Mouse (Mus musculus) spleen, postnatal 36 days (tissue): ENCODE results near the gene Saal1.
A peak's percentile ranks its signal among the peaks of the same experiment; 100 is the strongest.
"Not testable (repeated sequence)": the region's sequence is repeated elsewhere in the genome, so short reads cannot be mapped to it uniquely, and the experiment has no call there.

ENCODE experiments used
- DNase-seq, 2 experiments: peaks; one replicate each; pipeline ENCODE4 v3.0.0; 2022; ENCODE audit warnings: low spot score in 2 of 2, mixed read lengths in 1 of 2

Saal1 gene

DNA sequence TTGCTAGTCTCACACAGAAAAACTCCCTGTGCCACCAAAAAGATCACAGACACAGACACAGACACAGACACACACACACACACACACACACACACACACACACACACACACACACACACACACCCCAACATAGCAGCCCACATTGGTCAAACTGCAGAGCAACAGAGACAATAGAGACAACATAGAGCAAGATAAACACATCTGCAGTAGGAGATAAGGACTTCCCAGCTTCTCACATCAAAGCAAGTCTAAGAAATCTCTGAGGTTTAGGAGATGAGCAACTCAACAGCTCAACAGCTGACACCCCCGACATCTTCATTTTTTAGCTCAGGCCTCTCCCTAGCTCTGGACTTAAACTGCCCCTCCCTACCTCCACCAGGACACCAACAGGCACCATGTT lies 13.7 kb downstream of the Saal1 start:
- no peak for DNase-seq

- DNase-seq, result peak; percentile 55 to 57
These were observed 23.7 kb downstream of the Saal1 start for GRCm38 (mm10) chr7:46686827-46687226.

DNA sequence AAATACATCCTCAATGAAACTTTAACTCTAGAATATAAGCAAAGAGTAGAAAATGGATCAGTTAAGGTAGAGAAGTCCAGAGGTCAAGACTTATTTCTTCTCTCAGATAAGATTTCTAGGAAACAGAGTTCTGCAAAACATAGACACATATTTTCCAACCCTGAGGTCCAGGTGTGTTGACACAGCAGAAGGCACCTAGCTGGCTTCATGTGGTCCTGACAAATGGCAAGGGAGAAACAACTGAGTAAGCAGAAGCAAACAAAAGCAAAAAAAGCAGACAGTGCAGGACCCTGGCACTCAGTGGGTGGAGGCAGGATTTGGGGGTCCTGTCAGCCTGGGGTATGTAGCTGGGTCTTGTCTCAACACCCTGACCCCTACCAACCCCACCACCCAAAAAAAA lies 29.7 kb downstream of the Saal1 start:
- no peak for DNase-seq

DNA sequence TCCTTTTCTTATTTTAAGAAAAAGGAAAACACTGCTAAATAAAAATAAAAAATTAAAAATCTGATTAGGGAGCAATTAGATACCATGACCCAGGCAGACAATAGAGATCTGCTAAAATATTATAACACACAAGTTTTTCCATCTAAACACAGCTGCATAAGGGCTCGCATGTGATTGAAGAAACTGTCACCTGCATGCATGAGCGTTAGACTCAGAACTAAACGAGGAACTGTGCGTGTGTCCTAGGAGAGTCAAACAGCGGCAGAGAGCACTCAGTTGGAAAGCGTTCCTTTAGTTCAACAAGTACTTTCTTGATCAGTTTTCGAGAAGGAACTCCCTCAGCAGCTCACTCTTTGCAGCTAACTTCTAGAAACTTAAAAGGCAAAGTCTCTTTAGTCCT lies 31.4 kb downstream of the Saal1 start:
- DNase-seq, result not testable (repeated sequence)

DNA sequence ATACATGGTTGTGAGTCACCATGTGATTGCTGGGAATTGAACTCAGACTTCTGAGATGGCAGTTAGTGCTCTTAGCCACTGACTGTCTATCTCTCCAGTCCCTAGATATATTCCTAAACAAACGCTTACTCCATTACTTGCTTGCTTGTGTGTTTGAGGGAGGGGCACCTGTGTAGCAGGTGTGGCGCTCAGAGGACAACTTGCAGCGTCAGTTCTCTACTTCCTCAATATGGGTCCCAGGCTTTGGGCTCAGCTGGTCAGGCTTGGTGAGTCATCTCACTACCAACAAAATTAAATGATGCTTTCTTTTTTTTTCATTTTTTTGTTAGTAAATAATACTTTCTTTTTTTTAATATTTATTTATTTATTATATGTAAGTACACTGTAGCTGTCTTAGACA lies 32.1 kb downstream of the Saal1 start:
- no peak for DNase-seq

- DNase-seq, result no peak
These were observed 33.6 kb downstream of the Saal1 start for GRCm38 (mm10) chr7:46676808-46677360.

GRCm38 (mm10) chr7:46675886-46676285 lies 34.6 kb downstream of the Saal1 start:
- no peak for DNase-seq

- no peak for DNase-seq
These were observed 35.4 kb downstream of the Saal1 start for GRCm38 (mm10) chr7:46675061-46675460.

DNA sequence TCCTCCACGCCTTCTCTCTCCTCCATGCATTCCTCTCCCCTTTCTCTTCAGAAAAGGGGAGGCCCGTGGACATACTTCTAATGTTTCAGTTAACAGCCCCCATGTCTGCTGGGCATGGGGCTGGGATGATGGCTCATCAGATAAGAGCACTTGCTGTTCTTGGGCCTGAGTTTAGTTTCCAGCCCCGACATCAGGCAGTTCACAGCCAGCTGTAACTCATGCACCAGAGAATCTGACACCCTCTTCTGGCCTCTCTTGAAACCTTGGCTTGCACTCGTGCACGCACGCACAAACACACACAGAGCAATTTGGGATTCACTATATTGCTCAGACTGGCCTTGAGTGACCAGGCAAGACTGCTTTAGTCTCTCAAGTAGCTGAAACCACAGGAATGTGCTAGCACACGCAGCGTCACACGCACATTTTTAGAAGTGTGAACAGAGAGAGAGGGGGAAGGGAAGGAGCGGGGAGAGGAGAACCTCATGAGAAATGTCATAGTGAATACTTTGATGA lies 38.3 kb downstream of the Saal1 start, which contains the start of gene Tph1:
TSS of gene Tph1 (minus strand) at position 378 of the 513 bp plus-strand sequence.
- no peak for DNase-seq

- no peak for DNase-seq
These were observed 43.2 kb downstream of the Saal1 start for GRCm38 (mm10) chr7:46667256-46667655.

DNA sequence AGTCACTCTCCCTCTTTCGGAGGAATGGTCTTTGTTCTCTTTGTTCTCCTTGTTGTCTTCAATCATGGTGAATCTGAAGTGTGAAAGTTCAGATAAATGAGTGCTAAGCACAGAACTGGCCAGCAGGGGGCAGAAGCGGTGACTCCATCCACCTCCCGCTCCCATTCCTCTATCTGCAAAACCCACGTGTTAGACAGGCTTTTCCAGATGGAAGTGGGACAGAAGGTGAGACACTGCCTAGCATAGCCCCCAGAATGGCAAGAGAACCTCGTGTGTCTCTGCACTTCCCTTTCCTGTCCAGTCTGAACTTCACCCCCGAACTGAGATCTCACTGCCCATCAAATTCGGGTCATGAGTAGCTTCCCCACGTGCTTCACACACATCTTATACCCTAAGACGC lies 45.2 kb downstream of the Saal1 start:
- no peak for DNase-seq

GRCm38 (mm10) chr7:46661591-46662090 lies 48.8 kb downstream of the Saal1 start:
- no peak for DNase-seq

DNA sequence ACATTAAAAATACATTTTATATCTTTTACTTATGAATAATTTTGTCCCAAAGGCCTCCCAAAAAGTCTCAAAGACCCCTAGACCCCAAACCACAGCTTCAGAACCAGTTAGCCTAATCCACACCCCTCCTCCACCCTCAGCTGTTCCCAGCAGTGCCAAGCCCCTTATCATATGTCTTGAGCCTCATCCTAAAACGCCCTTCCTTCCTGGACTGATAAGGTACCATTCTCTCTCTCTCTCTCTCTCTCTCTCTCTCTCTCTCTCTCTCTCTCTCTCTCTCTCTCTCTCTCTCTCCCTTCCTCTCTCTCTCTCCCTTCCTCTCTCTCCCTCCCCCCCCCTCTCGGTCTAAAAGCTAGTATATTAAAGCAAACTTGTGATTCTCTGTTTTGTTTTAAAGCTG lies 58.2 kb downstream of the Saal1 start:
- DNase-seq, result no peak

GRCm38 (mm10) chr7:46650231-46650630 lies 60.2 kb downstream of the Saal1 start:
- DNase-seq, result not testable (repeated sequence)

- no peak for DNase-seq
These were observed 61.9 kb downstream of the Saal1 start for GRCm38 (mm10) chr7:46648431-46649140.

GRCm38 (mm10) chr7:46643172-46643571 lies 67.3 kb downstream of the Saal1 start:
- DNase-seq, result no peak

GRCm38 (mm10) chr7:46640062-46640461 lies 70.4 kb downstream of the Saal1 start:
- no peak for DNase-seq

DNA sequence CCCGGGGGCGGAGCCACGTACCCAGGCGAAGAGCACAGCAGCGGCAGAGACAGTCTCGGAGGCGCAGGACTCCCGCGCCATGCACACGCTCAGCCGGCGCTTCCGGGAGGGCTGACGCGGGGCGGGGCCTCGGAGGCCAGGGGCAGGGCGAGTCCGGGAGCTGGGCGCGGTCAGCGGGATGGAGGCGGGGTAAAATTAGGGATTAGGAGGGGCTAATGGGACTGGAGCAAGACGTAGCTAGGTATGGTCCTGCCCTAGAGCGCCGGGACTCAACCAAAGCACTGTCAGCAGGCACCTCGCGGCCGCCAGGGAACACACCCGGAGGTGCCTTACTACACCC lies 70.8 kb downstream of the Saal1 start, which contains the start of gene Sergef:
TSS of gene Sergef (minus strand) at position 116 of the 340 bp plus-strand sequence.
- DNase-seq, result peak; percentile 87 to 89

GRCm38 (mm10) chr7:46638889-46639691 lies 71.4 kb downstream of the Saal1 start:
- DNase-seq, result no peak
